Mouse (Mus musculus): Measurements from ENCODE around the gene Pou2f2. TPM values are rescaled to one million over a fixed set of nuclear protein-coding genes. Genes with fewer than 3 reads are reported as not detected.
A peak's percentile ranks its signal among the peaks of the same experiment; 100 is the strongest.
"Not testable (repeated sequence)": the region's sequence is repeated elsewhere in the genome, so short reads cannot be mapped to it uniquely, and the experiment has no call there.

The Pou2f2 gene
- total RNA-seq, 2 experiments from 2014 or later, result 10.1 to 11.4 TPM

GRCm38 (mm10) chr7:25067909-25068656 is 111.4 kb downstream of the Pou2f2 start:
- DNase-seq (ENCODE audit: low spot score in 2 of 2), result no peak

GRCm38 (mm10) chr7:25067338-25067737 is 112.2 kb downstream of the Pou2f2 start:
- DNase-seq (ENCODE audit: low spot score in 2 of 2), result no peak

GRCm38 (mm10) chr7:25063900-25064299 is 115.6 kb downstream of the Pou2f2 start:
- no peak for DNase-seq (ENCODE audit: low spot score in 2 of 2)

- no peak for DNase-seq (ENCODE audit: low spot score in 2 of 2)
These were observed 116.2 kb downstream of the Pou2f2 start for GRCm38 (mm10) chr7:25063346-25063745.

GRCm38 (mm10) chr7:25058836-25059235 is 120.7 kb downstream of the Pou2f2 start:
- DNase-seq (ENCODE audit: low spot score in 2 of 2), result no peak

- no peak for DNase-seq (ENCODE audit: low spot score in 2 of 2)
These were observed 121.1 kb downstream of the Pou2f2 start for GRCm38 (mm10) chr7:25058394-25058793.

GRCm38 (mm10) chr7:25057888-25058287 is 121.6 kb downstream of the Pou2f2 start:
- no peak for DNase-seq (ENCODE audit: low spot score in 2 of 2)

GRCm38 (mm10) chr7:25056951-25057350 is 122.6 kb downstream of the Pou2f2 start:
- DNase-seq (ENCODE audit: low spot score in 2 of 2), result no peak

- DNase-seq (ENCODE audit: low spot score in 2 of 2), result no peak
These were observed 126.9 kb downstream of the Pou2f2 start for GRCm38 (mm10) chr7:25052587-25052986.

- no peak for DNase-seq (ENCODE audit: low spot score in 2 of 2)
These were observed 130.1 kb downstream of the Pou2f2 start for GRCm38 (mm10) chr7:25049295-25049930.

- DNase-seq (ENCODE audit: low spot score in 2 of 2), result peak; percentile 43 to 68
These were observed 132.2 kb downstream of the Pou2f2 start for GRCm38 (mm10) chr7:25047363-25047762.

- not testable (repeated sequence) for DNase-seq (ENCODE audit: low spot score in 2 of 2)
These were observed 134.9 kb downstream of the Pou2f2 start for GRCm38 (mm10) chr7:25044599-25044998.

- no peak for DNase-seq (ENCODE audit: low spot score in 2 of 2)
These were observed 137.6 kb downstream of the Pou2f2 start for GRCm38 (mm10) chr7:25041921-25042320.

Small RNAs within 50 kb of the gene (microRNA-seq; reads per million reads assigned to microRNA genes)
- gene Mir6537, result 0 to 0.45 reads per million in 2 experiments
- 0 to 0.45 reads per million in 2 experiments for gene Mir7048

Other genes with a start within 250 kb of the Pou2f2 start
- gene Gm4881, start 235.2 kb downstream of the Pou2f2 start, total RNA-seq (2021), result not detected
- 100 to 1,000 TPM; 262 to 275 TPM for gene Rabac1, start 207.0 kb downstream of the Pou2f2 start, total RNA-seq (2021)
- gene Atp1a3, start 173.8 kb downstream of the Pou2f2 start, total RNA-seq (2021), result 1,000 to 10,000 TPM; 2,620 to 2,738 TPM
- 100 to 1,000 TPM; 258 to 270 TPM for gene Grik5, start 107.4 kb downstream of the Pou2f2 start, total RNA-seq (2021)
- gene Zfp574, start 107.2 kb downstream of the Pou2f2 start, total RNA-seq (2021), result 10 to 100 TPM; 25.0 to 26.1 TPM
- gene Dedd2, start 40.9 kb upstream of the Pou2f2 start, total RNA-seq (2021), result 10 to 100 TPM; 24.9 to 25.6 TPM
- 10 to 100 TPM in 1 of 2 experiments, 1 to 10 TPM in 1; 9.0 to 10.2 TPM for gene Zfp526, start 41.7 kb upstream of the Pou2f2 start, total RNA-seq (2021)
- 100 to 1,000 TPM; 184 to 190 TPM for gene Gsk3a, start 58.1 kb upstream of the Pou2f2 start, total RNA-seq (2021)
- 10 to 100 TPM; 41.0 to 47.2 TPM for gene Erf, start 71.0 kb upstream of the Pou2f2 start, total RNA-seq (2021)
- 100 to 1,000 TPM; 209 to 228 TPM for gene Cic, start 88.0 kb upstream of the Pou2f2 start, total RNA-seq (2021)
- gene Pafah1b3, start 118.3 kb upstream of the Pou2f2 start, total RNA-seq (2021), result 10 to 100 TPM; 35.3 to 37.1 TPM
- not detected for gene Prr19, start 121.7 kb upstream of the Pou2f2 start, total RNA-seq (2021)
- 10 to 100 TPM; 43.2 to 46.9 TPM for gene Tmem145, start 126.4 kb upstream of the Pou2f2 start, total RNA-seq (2021)
- gene Megf8, start 137.4 kb upstream of the Pou2f2 start, total RNA-seq (2021), result 10 to 100 TPM; 86.7 to 87.9 TPM
- not detected for gene Cnfn, start 190.0 kb upstream of the Pou2f2 start, total RNA-seq (2021)
- 1 to 10 TPM; 7.3 to 8.3 TPM for gene Lipe, start 219.0 kb upstream of the Pou2f2 start, total RNA-seq (2021)
- not detected for gene Cxcl17, start 233.2 kb upstream of the Pou2f2 start, total RNA-seq (2021)